Mouse (Mus musculus) heart, adult 10 weeks (tissue): Measurements from ENCODE around the gene Reep6. TPM values are rescaled to one million over a fixed set of nuclear protein-coding genes. Genes with fewer than 3 reads are reported as not detected.

Experiments
- polyA plus RNA-seq: library from polyadenylated mRNA; stranded (reverse); fragments of 350-450 nt; fragmentation: Illumina TruSeq; extraction: RNeasy Lipid Tissue Mini Kit (QIAGEN cat#74804); gene quantifications from one replicate; pipeline ENCODE4 v1.2.3, GENCODE M21; 2014; ENCODE audit warnings: low read depth, low replicate concordance

Reep6 gene
- 3.4 TPM for polyA plus RNA-seq

GRCm38 (mm10) chr10:80329273-80330081 is at the start of gene Reep6, which contains the start of gene Pcsk4:
Gene Reep6, plus strand, starts transcription at chr10:80329953.
Gene Pcsk4, minus strand, starts transcription at chr10:80329498.

GRCm38 (mm10) chr10:80292251-80293146 is 37.3 kb upstream of the Reep6 start, which contains the start of gene Rps15:
Gene Rps15, plus strand, starts transcription at chr10:80292453.

GRCm38 (mm10) chr10:80295618-80296425 is 33.9 kb upstream of the Reep6 start, which contains the start of gene Apc2:
Gene Apc2, plus strand, starts transcription at chr10:80295977.

GRCm38 (mm10) chr10:80320340-80320760 is 9.4 kb upstream of the Reep6 start, which contains the start of gene 2310011J03Rik:
Gene 2310011J03Rik, minus strand, starts transcription at chr10:80320537.

GRCm38 (mm10) chr10:80348244-80348781 is 18.6 kb downstream of the Reep6 start, which contains the start of gene Adamtsl5:
Gene Adamtsl5, minus strand, starts transcription at chr10:80348412.

GRCm38 (mm10) chr10:80356001-80356682 is 26.4 kb downstream of the Reep6 start, which contains the start of gene Plk5:
Gene Plk5, plus strand, starts transcription at chr10:80356459.

Other genes with a start within 250 kb of the Reep6 start
- 10.9 TPM for gene Sbno2, start 224.4 kb upstream of the Reep6 start, polyA plus RNA-seq
- gene Stk11, start 214.2 kb upstream of the Reep6 start, polyA plus RNA-seq: 137 TPM
- gene Atp5d, start 191.3 kb upstream of the Reep6 start, polyA plus RNA-seq: 1,104 TPM
- 2.6 TPM for gene Cbarp, start 189.1 kb upstream of the Reep6 start, polyA plus RNA-seq
- gene Midn, start 181.7 kb upstream of the Reep6 start, polyA plus RNA-seq: 39.3 TPM
- gene Cirbp, start 164.0 kb upstream of the Reep6 start, polyA plus RNA-seq: 89.8 TPM
- 13.6 TPM for gene 1600002K03Rik, start 157.0 kb upstream of the Reep6 start, polyA plus RNA-seq
- gene Efna2, start 150.5 kb upstream of the Reep6 start, polyA plus RNA-seq: 1.8 TPM
- gene Mum1, start 103.5 kb upstream of the Reep6 start, polyA plus RNA-seq: 21.1 TPM
- 842 TPM for gene Ndufs7, start 80.8 kb upstream of the Reep6 start, polyA plus RNA-seq
- 7.7 TPM for gene Gamt, start 68.9 kb upstream of the Reep6 start, polyA plus RNA-seq
- 49.3 TPM for gene Dazap1, start 68.5 kb upstream of the Reep6 start, polyA plus RNA-seq
- 1,202 TPM for gene Rps15, start 37.5 kb upstream of the Reep6 start, polyA plus RNA-seq
- 2.0 TPM for gene Apc2, start 34.0 kb upstream of the Reep6 start, polyA plus RNA-seq
- 22.7 TPM for gene 2310011J03Rik, start 9.4 kb upstream of the Reep6 start, polyA plus RNA-seq
- gene Pcsk4, start 455 bp upstream of the Reep6 start, polyA plus RNA-seq: 2.2 TPM
- gene Adamtsl5, start 18.5 kb downstream of the Reep6 start, polyA plus RNA-seq: 64.4 TPM
- 3.1 TPM for gene Plk5, start 26.5 kb downstream of the Reep6 start, polyA plus RNA-seq
- gene Mex3d, start 57.7 kb downstream of the Reep6 start, polyA plus RNA-seq: 6.2 TPM
- 93.3 TPM for gene Mbd3, start 69.6 kb downstream of the Reep6 start, polyA plus RNA-seq
- gene Uqcr11, start 76.9 kb downstream of the Reep6 start, polyA plus RNA-seq: 2,281 TPM
- 17.6 TPM for gene Tcf3, start 103.7 kb downstream of the Reep6 start, polyA plus RNA-seq
- 0.08 TPM for gene Onecut3, start 164.9 kb downstream of the Reep6 start, polyA plus RNA-seq
- gene Atp8b3, start 209.2 kb downstream of the Reep6 start, polyA plus RNA-seq: not detected
- 12.6 TPM for gene Rexo1, start 231.6 kb downstream of the Reep6 start, polyA plus RNA-seq
- 4.1 TPM for gene Klf16, start 247.4 kb downstream of the Reep6 start, polyA plus RNA-seq